Mouse (Mus musculus): Measurements from ENCODE around the gene Pik3r2.

Pik3r2 gene

GRCm38 (mm10) chr8:70772075-70772474 lies 4.4 kb downstream of the Pik3r2 start:
- DNase-seq: no peak

- no peak for DNase-seq
These were observed 5.3 kb downstream of the Pik3r2 start for GRCm38 (mm10) chr8:70771217-70771616.

DNA sequence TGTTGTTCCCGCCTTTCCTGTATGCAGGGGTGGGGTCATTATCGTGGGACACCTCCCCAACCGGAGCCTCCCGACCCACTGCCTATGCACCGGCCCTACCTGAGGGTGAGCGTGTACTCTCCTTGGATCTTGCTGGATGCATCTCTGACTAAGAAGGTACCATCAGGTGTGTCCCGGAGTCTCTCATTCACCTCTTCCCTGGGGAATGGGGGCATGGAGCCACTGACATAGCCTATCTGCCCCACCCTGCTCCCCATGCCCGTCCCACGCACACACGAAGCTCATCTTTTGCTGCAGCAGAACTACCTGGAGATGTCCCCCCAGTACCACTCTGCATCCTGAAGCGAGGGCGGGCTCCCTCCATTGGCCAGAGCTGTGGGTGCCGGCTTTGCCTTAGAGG lies 5.8 kb downstream of the Pik3r2 start:
- no peak for DNase-seq

DNA sequence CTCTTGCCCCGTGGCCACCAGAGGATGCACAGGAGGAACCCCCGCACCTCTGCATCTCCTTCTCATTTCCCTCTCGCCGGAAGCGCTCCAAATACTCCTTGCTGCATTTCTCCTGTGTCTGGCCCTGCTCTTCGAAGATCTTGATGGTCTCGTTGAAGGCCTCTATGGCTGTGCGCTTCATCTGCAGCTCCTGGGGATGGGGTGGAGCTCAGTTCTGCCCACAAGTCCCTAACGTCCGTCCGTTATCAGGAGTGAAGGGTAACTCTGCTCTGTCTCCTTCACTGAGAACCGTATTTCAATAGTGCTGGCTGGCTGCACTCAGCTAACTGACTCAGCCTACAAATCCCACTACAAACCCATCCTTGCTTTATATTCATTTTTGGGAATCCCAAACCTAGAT lies 6.7 kb downstream of the Pik3r2 start:
- DNase-seq: no peak

GRCm38 (mm10) chr8:70769359-70769758 lies 7.2 kb downstream of the Pik3r2 start:
- peak; percentile 95 for DNase-seq

DNA sequence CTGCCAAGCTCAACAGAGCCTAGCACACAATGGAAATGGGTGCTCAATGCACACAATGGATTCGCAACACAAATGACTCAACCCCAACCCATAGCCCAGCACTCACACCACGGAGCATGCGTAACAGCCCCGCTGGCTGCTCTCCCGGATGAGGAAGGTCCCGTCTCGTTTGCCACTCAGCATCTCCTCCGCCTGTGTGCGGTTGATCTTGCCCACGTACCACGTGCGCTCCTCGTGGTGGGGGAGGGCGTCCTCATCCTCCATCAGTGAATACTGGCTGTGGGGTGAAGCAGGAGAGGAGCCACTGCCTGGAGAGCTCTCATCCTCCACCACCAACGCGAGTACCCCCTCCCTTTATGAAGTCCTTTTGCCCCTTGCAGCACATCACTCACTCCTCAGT lies 7.6 kb downstream of the Pik3r2 start:
- no peak for DNase-seq

GRCm38 (mm10) chr8:70768231-70768776 lies 8.2 kb downstream of the Pik3r2 start:
- DNase-seq: peak; percentile 65

DNA sequence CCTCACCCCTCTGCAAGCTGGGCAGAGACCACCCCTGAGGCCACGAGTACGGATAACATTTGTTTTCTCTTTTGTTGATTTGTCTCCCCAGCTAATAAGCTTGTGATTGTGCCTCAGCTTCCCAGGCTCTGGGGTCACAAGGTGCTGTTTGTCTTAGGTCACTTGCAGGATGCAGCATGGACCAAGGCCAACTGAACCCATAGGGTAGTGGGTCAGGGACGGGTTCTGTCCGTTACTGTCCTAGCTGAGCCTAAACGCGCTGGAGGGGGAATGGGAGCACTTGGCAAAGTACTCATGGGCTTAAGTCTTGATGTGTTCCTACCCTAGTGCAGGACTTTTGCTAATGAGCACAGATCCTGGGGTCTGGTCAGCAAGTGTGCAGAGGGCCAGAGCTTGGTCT lies 9.0 kb downstream of the Pik3r2 start:
- no peak for DNase-seq

GRCm38 (mm10) chr8:70766571-70767440 lies 9.7 kb downstream of the Pik3r2 start:
- peak; percentile 74 for DNase-seq

- DNase-seq: no peak
These were observed 10.5 kb downstream of the Pik3r2 start for GRCm38 (mm10) chr8:70765838-70766570.

- no peak for DNase-seq
These were observed 11.2 kb downstream of the Pik3r2 start for GRCm38 (mm10) chr8:70765329-70765728.

DNA sequence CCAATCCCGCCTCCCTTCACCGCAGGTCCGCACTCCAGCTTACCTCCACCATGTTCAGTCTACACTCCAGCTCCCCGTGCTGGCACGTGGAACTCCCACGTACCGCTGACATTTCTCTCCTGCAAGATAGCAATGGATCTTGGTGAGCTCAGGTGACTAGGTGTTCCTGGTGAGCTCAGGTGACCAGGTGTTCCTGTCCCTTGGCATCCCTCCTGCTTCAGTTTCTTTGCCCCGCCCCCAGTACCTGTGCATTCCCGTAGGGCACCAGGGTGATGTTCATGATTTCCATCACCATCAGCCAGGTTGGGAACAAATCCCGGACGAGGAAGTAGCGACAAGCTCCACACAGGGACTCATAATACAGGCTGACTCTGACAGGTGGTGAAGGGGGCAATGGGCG lies 11.8 kb downstream of the Pik3r2 start:
- peak; percentile 54 for DNase-seq

- DNase-seq: no peak
These were observed 12.5 kb downstream of the Pik3r2 start for GRCm38 (mm10) chr8:70764026-70764425.

DNA sequence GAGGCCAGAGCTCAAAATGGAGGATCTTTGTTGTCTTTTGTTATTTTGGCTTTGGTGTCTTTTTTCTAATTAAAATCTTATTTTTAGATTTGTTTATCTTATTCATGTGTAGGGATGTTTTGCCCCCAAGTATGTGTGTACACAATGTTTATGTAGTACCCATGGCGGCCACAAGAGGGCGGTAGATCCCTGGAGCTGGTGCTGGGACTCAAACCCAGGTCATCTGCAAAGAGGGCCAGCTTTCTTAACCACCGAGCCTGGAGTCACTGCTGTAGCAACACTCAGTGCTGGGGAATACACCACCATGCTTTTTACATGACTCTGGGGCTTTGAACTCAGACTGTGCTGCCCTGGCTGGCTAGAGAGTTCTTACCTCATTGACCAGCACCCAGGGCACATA lies 13.2 kb downstream of the Pik3r2 start:
- peak; percentile 78 for DNase-seq

DNA sequence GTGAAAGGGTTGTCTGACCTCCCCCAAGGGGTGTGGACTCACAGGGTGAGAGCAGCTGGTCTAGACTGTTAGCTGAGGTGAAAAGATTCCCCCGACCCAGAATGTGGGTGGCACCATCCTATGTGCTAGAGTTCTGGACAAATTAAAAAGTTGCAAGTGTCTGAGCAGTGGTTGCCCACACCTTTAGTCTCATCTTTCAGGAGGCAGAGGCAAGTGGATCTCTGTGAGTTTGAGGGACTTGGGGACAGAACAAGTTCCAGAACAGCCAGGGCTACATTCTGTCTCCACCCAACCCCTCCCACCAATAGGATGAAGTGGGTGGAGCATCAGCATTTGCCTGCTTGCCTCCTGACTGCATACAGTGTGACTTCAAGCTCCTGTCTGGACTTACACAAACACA lies 14.4 kb downstream of the Pik3r2 start:
- DNase-seq: peak; percentile 54

- DNase-seq: peak; percentile 98
These were observed 15.6 kb downstream of the Pik3r2 start, which contains the start of gene Mpv17l2 for GRCm38 (mm10) chr8:70760775-70761406. TSS of gene Mpv17l2 (minus strand) at chr8:70760946.

GRCm38 (mm10) chr8:70760350-70760749 lies 16.2 kb downstream of the Pik3r2 start:
- no peak for DNase-seq

DNA sequence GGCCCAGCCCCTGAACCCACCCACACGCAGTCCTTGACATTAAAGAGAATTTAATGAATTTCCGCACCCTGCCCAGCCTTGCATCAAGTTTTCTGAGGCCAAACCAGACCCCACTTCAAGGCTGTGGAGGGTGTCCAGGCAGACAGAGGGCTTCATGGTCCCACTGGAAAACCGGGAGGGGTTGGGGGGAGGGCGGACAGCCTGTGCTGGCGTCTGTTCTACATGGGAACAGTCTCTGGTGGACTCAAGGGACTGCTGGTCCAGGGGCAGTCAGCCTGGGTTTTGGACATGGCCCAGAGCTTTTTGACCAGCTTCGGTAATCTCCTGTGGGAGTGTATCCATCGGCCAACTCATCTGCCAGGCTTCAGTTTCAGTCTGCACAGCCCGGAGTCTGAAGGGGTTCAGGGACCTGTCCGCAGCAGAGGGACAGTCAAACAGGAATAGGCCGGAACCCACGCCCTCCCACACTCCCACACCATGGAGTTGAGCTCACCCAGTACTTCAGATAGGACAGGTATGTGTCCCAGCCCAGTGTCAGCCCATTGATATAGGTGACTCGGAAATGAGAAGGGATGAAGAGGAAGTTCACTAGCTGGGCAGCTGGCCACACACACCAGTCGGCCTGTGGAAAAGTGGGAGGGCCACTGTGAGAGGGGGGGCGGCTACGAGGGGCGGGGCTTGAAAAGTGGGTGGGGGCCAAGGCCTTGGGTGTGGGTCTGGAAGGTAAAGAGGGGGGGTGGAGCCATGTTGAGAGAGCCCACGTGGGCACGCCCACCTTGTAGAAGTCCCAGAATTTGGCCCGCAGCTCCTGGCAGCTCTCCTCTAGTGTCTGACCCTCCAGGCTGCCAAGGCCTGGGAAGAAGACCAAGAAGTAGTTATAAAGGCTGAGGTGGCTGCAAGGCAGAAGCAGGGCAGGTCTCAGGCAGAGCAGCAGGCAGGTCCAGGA lies 17.6 kb downstream of the Pik3r2 start:
- peak; percentile 68 for DNase-seq

DNA sequence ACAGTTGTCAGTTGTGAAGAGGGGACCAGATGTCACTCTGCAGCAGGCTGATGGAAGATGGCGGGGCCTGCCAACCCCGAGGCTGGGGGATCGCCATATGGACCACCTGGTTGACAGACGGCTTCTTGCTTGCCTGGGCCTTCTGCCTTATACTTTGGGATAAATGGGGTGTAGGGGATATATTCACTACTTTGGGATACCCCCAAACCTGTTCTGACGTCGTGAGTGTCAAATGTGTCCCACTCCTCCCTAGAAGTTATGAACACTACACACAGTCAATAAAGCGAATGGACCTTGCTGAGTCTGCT lies 18.3 kb downstream of the Pik3r2 start:
- DNase-seq: peak; percentile 60

DNA sequence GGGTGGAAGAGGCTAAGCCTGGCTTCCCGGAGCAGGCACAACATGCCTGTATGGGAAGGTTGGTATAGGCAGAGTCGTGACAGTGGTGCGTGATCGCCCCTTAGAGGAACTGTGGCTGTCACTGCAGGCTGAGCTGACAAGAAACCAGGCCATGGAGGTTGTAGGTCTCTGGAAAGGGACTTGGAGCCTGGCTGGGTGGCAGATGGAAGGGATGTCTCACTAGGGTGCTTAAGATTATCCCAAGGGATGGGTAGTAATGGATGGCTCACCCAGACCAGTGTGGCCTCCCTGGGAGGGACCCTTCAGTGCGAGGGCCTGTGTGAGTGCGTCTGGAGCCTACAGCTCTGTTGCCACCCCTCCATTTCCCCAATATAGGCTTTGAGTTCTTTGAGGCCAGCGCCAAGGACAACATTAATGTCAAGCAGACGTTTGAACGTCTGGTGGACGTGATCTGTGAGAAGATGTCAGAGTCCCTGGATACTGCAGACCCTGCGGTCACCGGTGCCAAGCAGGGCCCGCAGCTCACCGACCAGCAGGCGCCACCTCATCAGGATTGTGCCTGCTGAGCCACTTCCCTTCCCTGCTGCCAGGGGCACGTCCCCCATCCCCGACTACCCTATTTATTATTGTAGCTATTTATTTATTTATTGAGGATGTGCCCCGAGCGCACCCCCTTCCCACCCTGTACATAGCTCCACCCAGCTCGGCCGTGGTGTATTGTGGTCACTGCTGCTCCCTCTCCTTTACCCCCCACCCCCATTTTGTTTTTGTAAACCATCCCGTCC lies 18.8 kb downstream of the Pik3r2 start:
- peak; percentile 65 for DNase-seq

- DNase-seq: peak; percentile 55
These were observed 20.0 kb downstream of the Pik3r2 start for GRCm38 (mm10) chr8:70756476-70757040.
